Mouse (Mus musculus): Measurements from ENCODE around the gene Ggn.

DNA sequence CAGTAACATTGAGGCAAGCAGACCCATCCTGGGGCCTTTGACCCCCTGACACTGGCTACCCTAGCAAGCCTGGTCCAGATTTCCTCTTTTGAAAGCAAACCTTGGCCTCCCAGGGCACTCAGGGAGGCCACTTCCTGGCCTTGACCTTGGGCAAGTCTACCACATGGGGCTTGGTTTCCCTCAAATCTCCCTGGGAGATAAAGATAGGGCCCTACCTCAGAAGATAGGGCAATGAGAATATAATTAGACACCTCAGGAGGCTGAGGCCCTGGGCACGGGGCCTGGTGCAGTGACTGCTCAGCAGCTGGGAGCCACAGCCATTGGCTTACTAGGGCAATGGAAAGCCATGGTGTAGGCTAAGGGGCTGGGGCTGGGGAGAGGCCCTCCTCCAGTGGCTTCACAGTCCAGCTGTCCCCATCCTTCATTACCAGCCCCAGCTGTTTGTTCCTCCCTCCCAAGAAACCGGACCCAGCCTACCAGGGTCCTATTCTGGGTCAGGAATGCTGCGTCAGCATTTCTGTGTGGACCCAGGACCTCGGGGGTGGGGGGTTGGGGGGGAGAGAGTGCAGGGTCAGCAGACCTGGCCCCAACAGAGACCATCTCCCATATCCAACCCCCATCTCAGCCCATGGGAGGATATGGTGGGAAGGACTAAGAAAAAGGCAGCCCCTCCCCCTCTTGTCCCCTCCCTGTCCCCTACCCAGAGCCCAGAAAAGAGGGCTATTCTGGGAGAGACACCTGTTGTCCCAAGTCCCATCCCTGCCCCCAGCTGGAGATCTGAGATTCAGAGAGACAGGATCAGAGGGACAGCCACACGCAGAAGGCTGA lies 46.3 kb upstream of the Ggn start:
- TF ChIP-seq POLR2AphosphoS5 (IDR thresholded peaks at IDR 0.05; ENCODE audit: insufficient replicate concordance, low read depth, low read length) (no peak), TAL1 (conservative IDR thresholded peaks at IDR 0.05; ENCODE audit: low read depth, low read length) (no peak), CTCF (IDR thresholded peaks at IDR 0.05; ENCODE audit: low read depth, low read length) (no peak), GATA1 (IDR thresholded peaks at IDR 0.05; ENCODE audit: borderline replicate concordance, low read length) (no peak), GATA2 (IDR thresholded peaks at IDR 0.05; ENCODE audit: borderline replicate concordance, low read depth, low read length) (no peak)

Data from G1E (cell line).